Mouse (Mus musculus) liver, embryonic 11.5 days (tissue): ENCODE measurements around the gene Spry1. TPM values are rescaled to one million over a fixed set of nuclear protein-coding genes. Genes with fewer than 3 reads are reported as not detected.
"Not testable (repeated sequence)": the region's sequence is repeated elsewhere in the genome, so short reads cannot be mapped to it uniquely, and the experiment has no call there.

Source experiments
- ATAC-seq: fragments of 200-750 bp; cut with Nextera tagmentation; replicated peaks from 2 replicates; pipeline ENCODE4 v1.8.0; 2017; ENCODE audit warnings: moderate number of reproducible peaks, mild to moderate bottlenecking, moderate TSS enrichment, moderate library complexity; ENCODE audit not compliant: low FRiP score
- DNase-seq: peaks from one replicate; pipeline ENCODE4 v3.0.0-alpha.2; 2017; ENCODE audit warnings: low spot score
- H3K27ac ChIP-seq: fragments of 300-500 bp; sonication (generic); 2 replicates; pipeline ENCODE4 v1.5.1; 2014; ENCODE audit warnings: mild to moderate bottlenecking, low read depth, low read length, control low read depth
- H3K27me3 ChIP-seq: fragments of 300-500 bp; sonication (generic); replicated peaks from 2 replicates; pipeline ENCODE4 v1.6.1; 2014; ENCODE audit warnings: low read length, mixed read lengths; ENCODE audit not compliant: control insufficient read depth, insufficient read depth
- H3K36me3 ChIP-seq: fragments of 300-500 bp; sonication (generic); 2 replicates; pipeline ENCODE4 v1.6.1; 2014; ENCODE audit warnings: mild to moderate bottlenecking, low read length, moderate library complexity, mixed read lengths; ENCODE audit not compliant: control insufficient read depth, insufficient read depth
- H3K4me1 ChIP-seq: fragments of 300-500 bp; sonication (generic); replicated peaks from 2 replicates; pipeline ENCODE4 v1.6.1; 2014; ENCODE audit warnings: low read length, mixed read lengths; ENCODE audit not compliant: control insufficient read depth, insufficient read depth
- H3K4me2 ChIP-seq: fragments of 300-500 bp; sonication (generic); 2 replicates; pipeline ENCODE4 v1.6.1; 2014; ENCODE audit warnings: mild to moderate bottlenecking, control low read depth, moderate library complexity
- H3K4me3 ChIP-seq: fragments of 300-500 bp; sonication (generic); 2 replicates; pipeline ENCODE4 v1.5.1; 2014; ENCODE audit warnings: low read depth, low read length, control low read depth
- H3K9ac ChIP-seq: fragments of 300-500 bp; sonication (generic); 2 replicates; pipeline ENCODE4 v1.6.1; 2014; ENCODE audit warnings: low read depth, low read length, control low read depth
- H3K9me3 ChIP-seq: fragments of 300-500 bp; sonication (generic); 2 replicates; pipeline ENCODE4 v1.6.1; 2016; ENCODE audit warnings: low read length, inconsistent platforms, mixed read lengths; ENCODE audit not compliant: control insufficient read depth
- WGBS: fragments of 180-500 bp; shearing (Covaris S2); extraction: QIAGEN DNeasy Blood & Tissue Kit; methylation state at CpG from one replicate; pipeline ENCODE4 v1.1.7; 2014; 5-methylcytosine and 5-hydroxymethylcytosine counted together
- polyA plus RNA-seq: library from polyadenylated mRNA; unstranded; fragments of >200 nt; fragmentation: Nextera tagmentation; extraction: Ambion mirVana; gene quantifications from 2 replicates; pipeline ENCODE4 v1.2.1, GENCODE M21; 2014

Gene Spry1
- polyA plus RNA-seq, result 6.2 and 8.0 TPM in 2 replicates

DNA sequence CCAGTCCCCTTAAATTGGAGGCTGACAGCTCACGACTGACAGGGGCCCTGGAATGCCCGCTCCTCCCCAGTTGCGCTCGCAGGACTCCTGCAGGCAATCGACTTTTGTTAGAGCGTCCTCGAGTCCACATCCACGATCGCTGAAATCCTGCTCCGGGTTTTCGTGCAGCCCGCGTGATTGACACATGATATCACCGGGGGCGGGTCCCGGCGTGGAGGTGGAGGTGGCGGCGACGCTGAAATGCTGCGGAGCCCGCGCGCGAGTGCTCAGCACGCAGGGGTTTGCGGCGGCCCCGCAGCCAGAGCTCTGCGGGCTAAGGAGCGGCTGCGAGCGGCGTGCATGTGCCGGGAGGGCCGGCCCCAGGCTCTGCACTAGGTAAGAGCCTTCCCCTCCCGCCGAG lies at the start of gene Spry1:
Spry1 (plus strand) TSS at position 258 of the 400 bp plus-strand sequence.
- DNase-seq (peak; percentile 97), ATAC-seq (peak; percentile 84)
- Histone ChIP-seq H3K9ac (peak within 1 kb of the TSS; percentile 84), H3K36me3 (peaks cover 16% of the 10 kb centered on the region), H3K27ac (peak within 1 kb of the TSS; percentile 82), H3K9me3 (no peaks in the 10 kb centered on the region), H3K4me2 (peak within 1 kb of the TSS; percentile 93), H3K27me3 (no peaks in the 10 kb centered on the region), H3K4me1 (peaks cover 10% of the 10 kb centered on the region), H3K4me3 (peak within 1 kb of the TSS; percentile 87)
- under 1% methylated on average over 38 of the region's 38 CpGs for WGBS

GRCm38 (mm10) chr3:37595721-37596120 lies 44.0 kb upstream of the Spry1 start:
- DNase-seq, result no peak
- no peaks in the 10 kb centered on the region for H3K27me3 ChIP-seq
- no peak overlapping the region for H3K9ac ChIP-seq
- H3K4me2 ChIP-seq, result no peak overlapping the region
- no peak overlapping the region for H3K4me3 ChIP-seq
- ATAC-seq, result no peak
- H3K36me3 ChIP-seq, result no peaks in the 10 kb centered on the region
- peaks cover 3% of the 10 kb centered on the region; the same call in 1 of the 2 replicates for H3K4me1 ChIP-seq
- no peaks in the 10 kb centered on the region for H3K9me3 ChIP-seq
- 73% methylated on average over 10 of the region's 10 CpGs for WGBS
- no peak overlapping the region for H3K27ac ChIP-seq

GRCm38 (mm10) chr3:37596519-37596918 lies 43.2 kb upstream of the Spry1 start:
- no peak overlapping the region for H3K27ac ChIP-seq
- H3K4me3 ChIP-seq, result no peak overlapping the region
- no peak overlapping the region for H3K4me2 ChIP-seq
- peaks cover 3% of the 10 kb centered on the region; the same call in 1 of the 2 replicates for H3K4me1 ChIP-seq
- no peak for ATAC-seq
- no peak overlapping the region for H3K9ac ChIP-seq
- no peaks in the 10 kb centered on the region for H3K36me3 ChIP-seq
- no peaks in the 10 kb centered on the region for H3K9me3 ChIP-seq
- 71% methylated on average over 6 of the region's 6 CpGs for WGBS
- no peaks in the 10 kb centered on the region for H3K27me3 ChIP-seq
- no peak for DNase-seq

- WGBS, result 56% methylated on average over 5 of the region's 5 CpGs
- DNase-seq (no peak), ATAC-seq (no peak)
- H3K9ac ChIP-seq, result no peak overlapping the region
- no peak overlapping the region for H3K4me3 ChIP-seq
- no peaks in the 10 kb centered on the region for H3K27me3 ChIP-seq
- H3K27ac ChIP-seq, result no peak overlapping the region
- H3K9me3 ChIP-seq, result no peaks in the 10 kb centered on the region
- H3K36me3 ChIP-seq, result no peaks in the 10 kb centered on the region
- peaks cover 3% of the 10 kb centered on the region; the same call in 1 of the 2 replicates for H3K4me1 ChIP-seq
- no peak overlapping the region for H3K4me2 ChIP-seq
Measured at GRCm38 (mm10) chr3:37597200-37597599, 42.5 kb upstream of the Spry1 start.

GRCm38 (mm10) chr3:37599641-37600040 lies 40.1 kb upstream of the Spry1 start:
- not testable (repeated sequence) for H3K4me1 ChIP-seq

GRCm38 (mm10) chr3:37602356-37602755 lies 37.4 kb upstream of the Spry1 start:
- H3K9ac ChIP-seq, result no peak overlapping the region
- no peak for ATAC-seq
- H3K4me3 ChIP-seq, result no peak overlapping the region
- H3K27me3 ChIP-seq, result no peaks in the 10 kb centered on the region
- H3K4me2 ChIP-seq, result no peak overlapping the region
- 97% methylated on average over 9 of the region's 9 CpGs for WGBS
- no peaks in the 10 kb centered on the region for H3K4me1 ChIP-seq
- no peak for DNase-seq
- H3K36me3 ChIP-seq, result no peaks in the 10 kb centered on the region
- no peaks in the 10 kb centered on the region for H3K9me3 ChIP-seq
- H3K27ac ChIP-seq, result no peak overlapping the region

More at GRCm38 (mm10) chr3:37599641-37600040, 40.1 kb upstream of the Spry1 start:
- not testable (repeated sequence) for DNase-seq, H3K9ac ChIP-seq, H3K9me3 ChIP-seq, H3K4me2 ChIP-seq, H3K36me3 ChIP-seq, ATAC-seq, H3K4me3 ChIP-seq, H3K27ac ChIP-seq, H3K27me3 ChIP-seq
- WGBS, result 89% methylated on average over 14 of the region's 14 CpGs

GRCm38 (mm10) chr3:37602890-37603289 lies 36.9 kb upstream of the Spry1 start:
- no peaks in the 10 kb centered on the region for H3K4me1 ChIP-seq
- H3K9ac ChIP-seq, result no peak overlapping the region
- no peaks in the 10 kb centered on the region for H3K27me3 ChIP-seq
- no peak overlapping the region for H3K4me3 ChIP-seq
- DNase-seq (no peak), ATAC-seq (peak; percentile 68)
- H3K27ac ChIP-seq, result no peak overlapping the region
- no peaks in the 10 kb centered on the region for H3K36me3 ChIP-seq
- no peak overlapping the region for H3K4me2 ChIP-seq
- H3K9me3 ChIP-seq, result no peaks in the 10 kb centered on the region
- 72% methylated on average over 7 of the region's 7 CpGs for WGBS

GRCm38 (mm10) chr3:37603541-37603940 lies 36.2 kb upstream of the Spry1 start:
- 50% methylated on average over 3 of the region's 3 CpGs for WGBS
- no peak overlapping the region for H3K4me3 ChIP-seq
- no peak for DNase-seq
- H3K9ac ChIP-seq, result no peak overlapping the region
- no peaks in the 10 kb centered on the region for H3K27me3 ChIP-seq
- ATAC-seq, result no peak
- no peaks in the 10 kb centered on the region for H3K4me1 ChIP-seq
- no peaks in the 10 kb centered on the region for H3K36me3 ChIP-seq
- no peak overlapping the region for H3K27ac ChIP-seq
- no peak overlapping the region for H3K4me2 ChIP-seq
- no peaks in the 10 kb centered on the region for H3K9me3 ChIP-seq

DNA sequence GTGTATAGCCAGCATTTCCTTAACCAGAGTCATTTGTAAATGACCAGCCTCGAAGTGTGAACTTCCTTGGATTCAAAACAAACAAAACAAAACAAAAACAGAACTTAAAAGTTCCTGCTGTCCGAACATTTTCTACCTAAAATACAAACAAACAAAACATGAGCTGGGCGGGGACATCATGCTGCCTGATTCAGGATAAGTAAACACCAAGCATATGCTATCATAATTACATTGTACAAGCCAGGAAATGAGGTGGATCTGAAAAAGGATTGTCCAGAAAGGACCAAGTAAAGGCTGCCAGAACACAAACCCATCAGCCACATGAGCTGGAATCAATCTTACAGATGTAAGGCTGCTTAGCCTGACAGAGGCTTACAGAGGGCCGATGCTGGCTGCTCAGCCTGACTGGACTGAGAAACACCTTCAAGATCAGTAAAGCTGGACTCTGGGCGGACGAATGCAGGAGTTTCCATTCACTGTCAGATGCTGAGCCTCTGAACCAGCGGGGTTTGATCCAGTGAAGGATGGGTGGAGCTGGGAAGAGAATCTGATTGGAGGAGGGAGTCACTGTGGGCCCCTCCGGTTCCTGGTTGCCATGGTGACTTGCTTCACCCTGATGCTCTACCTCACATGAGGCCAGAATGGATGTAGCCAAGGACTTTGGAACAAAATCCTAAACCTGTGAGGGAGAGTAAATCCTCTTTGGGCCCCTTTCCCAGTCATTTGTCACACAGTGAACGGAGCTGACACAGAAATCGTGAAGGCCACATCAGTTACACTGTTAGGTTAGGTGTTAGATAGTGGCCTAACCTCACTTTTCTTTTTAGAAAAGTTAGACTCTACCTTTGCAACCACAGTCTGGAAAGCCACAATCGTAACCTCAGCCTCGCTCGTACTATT lies 34.5 kb upstream of the Spry1 start:
- H3K4me1 ChIP-seq, result no peaks in the 10 kb centered on the region
- no peaks in the 10 kb centered on the region for H3K36me3 ChIP-seq
- H3K4me2 ChIP-seq, result no peak overlapping the region
- no peaks in the 10 kb centered on the region for H3K9me3 ChIP-seq
- H3K4me3 ChIP-seq, result no peak overlapping the region
- 73% methylated on average over 13 of the region's 13 CpGs for WGBS
- no peak overlapping the region for H3K9ac ChIP-seq
- no peak; the same call in 1 of the 2 replicates for ATAC-seq
- no peaks in the 10 kb centered on the region for H3K27me3 ChIP-seq
- H3K27ac ChIP-seq, result no peak overlapping the region
- no peak for DNase-seq
